Mouse (Mus musculus) stomach, embryonic 16.5 days (tissue): ENCODE data around the gene Serpinb1c. TPM values are rescaled to one million over a fixed set of nuclear protein-coding genes. Genes with fewer than 3 reads are reported as not detected.

Experiments used
- ATAC-seq: fragments of 200-750 bp; cut with Nextera tagmentation; 2 replicates; pipeline ENCODE4 v1.8.0; 2017; ENCODE audit warnings: moderate number of reproducible peaks, moderate TSS enrichment; ENCODE audit not compliant: insufficient read depth, low FRiP score
- H3K27ac ChIP-seq: fragments of 300-500 bp; sonication (generic); 2 replicates; pipeline ENCODE4 v1.5.1; 2014; ENCODE audit warnings: low read length
- H3K27me3 ChIP-seq: fragments of 300-500 bp; sonication (generic); 2 replicates; pipeline ENCODE4 v1.6.1; 2014; ENCODE audit warnings: low read length, control low read depth, mixed read lengths; ENCODE audit not compliant: control insufficient read depth, insufficient read depth
- H3K36me3 ChIP-seq: fragments of 300-500 bp; sonication (generic); 2 replicates; pipeline ENCODE4 v1.6.1; 2014; ENCODE audit warnings: low read length; ENCODE audit not compliant: control insufficient read depth, insufficient read depth
- H3K4me1 ChIP-seq: fragments of 300-500 bp; sonication (generic); 2 replicates; pipeline ENCODE4 v1.6.1; 2014; ENCODE audit warnings: low read length, control low read depth, mixed read lengths; ENCODE audit not compliant: control insufficient read depth, insufficient read depth
- H3K4me2 ChIP-seq: fragments of 300-500 bp; sonication (generic); 2 replicates; pipeline ENCODE4 v1.6.1; 2014; ENCODE audit warnings: low read depth, low read length, mixed read lengths
- H3K4me3 ChIP-seq: fragments of 300-500 bp; sonication (generic); replicated peaks from 2 replicates; pipeline ENCODE4 v1.5.1; 2014; ENCODE audit warnings: mild to moderate bottlenecking, low read length
- H3K9ac ChIP-seq: fragments of 300-500 bp; sonication (generic); 2 replicates; pipeline ENCODE4 v1.6.1; 2014; ENCODE audit warnings: low read length
- H3K9me3 ChIP-seq: fragments of 300-500 bp; sonication (generic); replicated peaks from 2 replicates; pipeline ENCODE4 v1.6.1; 2016; ENCODE audit warnings: low read length, control low read depth; ENCODE audit not compliant: control insufficient read depth
- WGBS: fragments of 180-500 bp; shearing (Covaris S2); extraction: QIAGEN DNeasy Blood & Tissue Kit; methylation state at CpG from one replicate; pipeline ENCODE4 v1.1.7; 2014; 5-methylcytosine and 5-hydroxymethylcytosine counted together
- polyA plus RNA-seq: library from polyadenylated mRNA; unstranded; fragments of >200 nt; fragmentation: Nextera tagmentation; extraction: Ambion mirVana; gene quantifications from 2 replicates; pipeline ENCODE4 v1.2.1, GENCODE M21; 2015

Gene Serpinb1c
- polyA plus RNA-seq, 1 experiment from 2014 or later, result not detected

- H3K36me3 ChIP-seq, result no peaks in the 10 kb centered on the region
- H3K9ac ChIP-seq, result no peak overlapping the region
- no peaks in the 10 kb centered on the region for H3K9me3 ChIP-seq
- H3K4me2 ChIP-seq, result no peak overlapping the region
- H3K27me3 ChIP-seq, result no peaks in the 10 kb centered on the region
- WGBS, result 68% methylated on average over 6 of the region's 6 CpGs
- no peak overlapping the region for H3K4me3 ChIP-seq
- no peak overlapping the region for H3K27ac ChIP-seq
- peaks cover 6% of the 10 kb centered on the region; the same call in 1 of the 2 replicates for H3K4me1 ChIP-seq
- ATAC-seq, result no peak
Measured at GRCm38 (mm10) chr13:32833237-32833636, 64.8 kb downstream of the Serpinb1c start.

- WGBS, result 57% methylated on average over 3 of the region's 3 CpGs
- H3K4me1 ChIP-seq, result peaks cover 6% of the 10 kb centered on the region; the same call in 1 of the 2 replicates
- no peak overlapping the region for H3K9ac ChIP-seq
- no peaks in the 10 kb centered on the region for H3K36me3 ChIP-seq
- no peaks in the 10 kb centered on the region for H3K27me3 ChIP-seq
- H3K27ac ChIP-seq, result no peak overlapping the region
- H3K4me2 ChIP-seq, result no peak overlapping the region
- no peak overlapping the region for H3K4me3 ChIP-seq
- no peaks in the 10 kb centered on the region for H3K9me3 ChIP-seq
- ATAC-seq, result no peak
Measured at GRCm38 (mm10) chr13:32832776-32833175, 65.2 kb downstream of the Serpinb1c start.

- Histone ChIP-seq H3K36me3 (no peaks in the 10 kb centered on the region), H3K4me2 (no peak overlapping the region), H3K9ac (no peak overlapping the region), H3K9me3 (no peaks in the 10 kb centered on the region), H3K27ac (no peak overlapping the region), H3K4me1 (peaks cover 6% of the 10 kb centered on the region; the same call in 1 of the 2 replicates), H3K4me3 (no peak overlapping the region), H3K27me3 (no peaks in the 10 kb centered on the region)
- 64% methylated on average over 3 of the region's 3 CpGs for WGBS
- no peak for ATAC-seq
Measured at GRCm38 (mm10) chr13:32831505-32832273, 66.3 kb downstream of the Serpinb1c start.

Other genes starting within 250 kb of the Serpinb1c start
- gene Mylk4, start 114.3 kb downstream of the Serpinb1c start, polyA plus RNA-seq, result 0.09 and 3.0 TPM in 2 replicates
- 11.7 and 12.7 TPM in 2 replicates for gene Wrnip1, start 96.2 kb downstream of the Serpinb1c start, polyA plus RNA-seq
- gene D930007J09Rik, start 95.4 kb downstream of the Serpinb1c start, polyA plus RNA-seq, result not detected in 2 replicates
- gene Serpinb1a, start 47.0 kb downstream of the Serpinb1c start, polyA plus RNA-seq, result 93.0 and 101 TPM in 2 replicates
- gene Serpinb6b, start 67.0 kb upstream of the Serpinb1c start, polyA plus RNA-seq, result 4.5 and 4.8 TPM in 2 replicates
- gene Serpinb9, start 105.0 kb upstream of the Serpinb1c start, polyA plus RNA-seq, result 9.3 and 10.3 TPM in 2 replicates
- not detected in 2 replicates for gene Serpinb9b, start 129.2 kb upstream of the Serpinb1c start, polyA plus RNA-seq
- 0.96 and 2.2 TPM in 2 replicates for gene Serpinb1b, start 180.4 kb upstream of the Serpinb1c start, polyA plus RNA-seq